Mouse (Mus musculus) ES-E14 (cell line): Measurements from ENCODE around the gene Avpr2. TPM values are rescaled to one million over a fixed set of nuclear protein-coding genes. Genes with fewer than 3 reads are reported as not detected.

ENCODE experiments used
- DNase-seq: peaks from one replicate; pipeline ENCODE4 v3.0.0-alpha.2; 2013; ENCODE audit warnings: low read depth, low spot score
- H3K27ac ChIP-seq: 2 replicates; pipeline ENCODE4 v1.5.1; 2012; ENCODE audit warnings: low read depth, mild to moderate bottlenecking, low read length, moderate library complexity, mixed read lengths; ENCODE audit not compliant: poor library complexity, insufficient read depth, severe bottlenecking
- H3K36me3 ChIP-seq: 2 replicates; pipeline ENCODE4 v1.6.1; 2012; ENCODE audit warnings: mild to moderate bottlenecking, low read length, moderate library complexity, mixed read lengths; ENCODE audit not compliant: control insufficient read depth, poor library complexity, insufficient read depth, severe bottlenecking
- H3K4me1 ChIP-seq, 2 experiments: fragments of 150-350 bp in 1 of 2; sonication (generic) in 1 of 2; 2 replicates each; pipeline ENCODE4 v1.6.1; 2012; ENCODE audit warnings: low read length in 2 of 2, mild to moderate bottlenecking in 1 of 2, mixed read lengths in 1 of 2; ENCODE audit not compliant: control insufficient read depth in 2 of 2, insufficient read depth in 2 of 2, poor library complexity in 1 of 2
- H3K4me3 ChIP-seq, 2 experiments: fragments of 150-350 bp in 1 of 2; sonication (generic) in 1 of 2; 2 replicates each; pipeline ENCODE4 v1.5.1; 2012; ENCODE audit warnings: low read length in 2 of 2, low read depth in 1 of 2, mild to moderate bottlenecking in 1 of 2, mixed read lengths in 1 of 2; ENCODE audit not compliant: insufficient read depth in 1 of 2, poor library complexity in 1 of 2, severe bottlenecking in 1 of 2
- H3K9ac ChIP-seq: 2 replicates; pipeline ENCODE4 v1.6.1; 2012; ENCODE audit warnings: low read depth, mild to moderate bottlenecking, low read length, mixed read lengths; ENCODE audit not compliant: poor library complexity, insufficient read depth, severe bottlenecking
- H3K9me3 ChIP-seq: fragments of 150-350 bp; sonication (generic); 2 replicates; pipeline ENCODE4 v1.6.1; 2012; ENCODE audit warnings: low read depth, mild to moderate bottlenecking, low read length; ENCODE audit not compliant: control insufficient read depth, insufficient read depth
- CHD2 ChIP-seq: IDR thresholded peaks from 2 replicates; pipeline ENCODE4 v1.6.1; 2014; ENCODE audit warnings: mild to moderate bottlenecking, low read depth, low read length, inconsistent platforms
- HCFC1 ChIP-seq: IDR thresholded peaks from 2 replicates; pipeline ENCODE4 v1.6.1; 2012; ENCODE audit warnings: low read length, inconsistent platforms, borderline replicate concordance; ENCODE audit not compliant: insufficient read depth
- MAFK ChIP-seq: IDR thresholded peaks from 2 replicates; pipeline ENCODE4 v1.6.1; 2014; ENCODE audit warnings: mild to moderate bottlenecking, low read depth, low read length, inconsistent platforms; ENCODE audit not compliant: insufficient read depth
- ZC3H11A ChIP-seq: IDR thresholded peaks from 2 replicates; pipeline ENCODE4 v1.6.1; 2012; ENCODE audit warnings: low read depth, mild to moderate bottlenecking, inconsistent platforms, low read length, borderline replicate concordance
- ZNF384 ChIP-seq: IDR thresholded peaks from 2 replicates; pipeline ENCODE4 v1.6.1; 2012; ENCODE audit warnings: low read depth, low read length, inconsistent platforms
- in situ Hi-C, 2 experiments: fragments of 600-800 bp; cut with MboI; formaldehyde crosslinking; loops; one replicate each; pipeline ENCODE4 v1.15.1; 2025; ENCODE audit warnings: low sequenced_read_pairs in 2 of 2, inconsistent platforms in 1 of 2; ENCODE audit not compliant: unreplicated experiment in 2 of 2
- total RNA-seq: library from RNA; depleted of rRNA; stranded (reverse); fragments of 300-350 nt; gene quantifications from 2 replicates; pipeline ENCODE4 v1.2.3, GENCODE M21; 2012

Avpr2 gene
- total RNA-seq, 1 experiment = 0.04 TPM

- no peaks in the 10 kb centered on the region for H3K36me3 ChIP-seq
- in situ Hi-C loops = no loop called here
- no peak for TF ChIP-seq HCFC1
- no peak for TF ChIP-seq ZNF384
- no peak for TF ChIP-seq MAFK
- no peak for TF ChIP-seq CHD2
- TF ChIP-seq ZC3H11A = no peak
Observed at GRCm38 (mm10) chrX:73875881-73876280, 16.0 kb upstream of the Avpr2 start.

DNA sequence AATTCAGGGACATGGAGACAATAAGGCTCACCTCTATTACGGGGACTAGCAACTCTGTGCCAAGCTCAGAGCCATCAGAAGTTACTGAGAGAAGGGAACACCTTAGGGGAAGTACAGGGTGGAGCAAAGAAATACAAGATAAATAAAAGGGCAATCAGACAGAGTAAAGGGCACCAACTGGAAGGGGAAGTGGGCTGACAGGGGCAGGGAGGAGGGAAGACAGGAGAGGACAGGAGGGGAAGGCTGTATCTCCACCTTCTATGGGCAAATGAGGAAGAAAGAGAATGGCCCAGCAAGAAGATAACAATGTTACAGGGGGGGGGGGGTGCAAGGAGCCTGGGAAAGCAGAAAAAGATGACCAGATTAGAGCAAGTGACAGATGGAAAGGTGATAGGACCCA, 14.9 kb upstream of the Avpr2 start:
- H3K27ac ChIP-seq = no peak overlapping the region
- no peak overlapping the region for H3K9ac ChIP-seq
- no peak for TF ChIP-seq HCFC1
- no peak for TF ChIP-seq ZNF384
- no peak for TF ChIP-seq ZC3H11A
- no peak for TF ChIP-seq CHD2
- TF ChIP-seq MAFK = no peak
- H3K36me3 ChIP-seq = no peaks in the 10 kb centered on the region
- peaks cover 0 to 5% of the 10 kb centered on the region in 2 experiments; a peak in 1 of 4 replicates for H3K4me1 ChIP-seq
- no peak overlapping the region for H3K4me3 ChIP-seq
- in situ Hi-C loops = no loop called here
- no peak for DNase-seq
- no peaks in the 10 kb centered on the region for H3K9me3 ChIP-seq

More at GRCm38 (mm10) chrX:73875881-73876280, 16.0 kb upstream of the Avpr2 start:
- Histone ChIP-seq H3K27ac (no peak overlapping the region), H3K4me3 (no peak overlapping the region), H3K9me3 (no peaks in the 10 kb centered on the region), H3K4me1 (0 out of 4 replicates have a peak, but pooled peaks cover 0 to 3% of the 10 kb centered on the region in 2 experiments), H3K9ac (no peak overlapping the region)
- no peak for DNase-seq

DNA sequence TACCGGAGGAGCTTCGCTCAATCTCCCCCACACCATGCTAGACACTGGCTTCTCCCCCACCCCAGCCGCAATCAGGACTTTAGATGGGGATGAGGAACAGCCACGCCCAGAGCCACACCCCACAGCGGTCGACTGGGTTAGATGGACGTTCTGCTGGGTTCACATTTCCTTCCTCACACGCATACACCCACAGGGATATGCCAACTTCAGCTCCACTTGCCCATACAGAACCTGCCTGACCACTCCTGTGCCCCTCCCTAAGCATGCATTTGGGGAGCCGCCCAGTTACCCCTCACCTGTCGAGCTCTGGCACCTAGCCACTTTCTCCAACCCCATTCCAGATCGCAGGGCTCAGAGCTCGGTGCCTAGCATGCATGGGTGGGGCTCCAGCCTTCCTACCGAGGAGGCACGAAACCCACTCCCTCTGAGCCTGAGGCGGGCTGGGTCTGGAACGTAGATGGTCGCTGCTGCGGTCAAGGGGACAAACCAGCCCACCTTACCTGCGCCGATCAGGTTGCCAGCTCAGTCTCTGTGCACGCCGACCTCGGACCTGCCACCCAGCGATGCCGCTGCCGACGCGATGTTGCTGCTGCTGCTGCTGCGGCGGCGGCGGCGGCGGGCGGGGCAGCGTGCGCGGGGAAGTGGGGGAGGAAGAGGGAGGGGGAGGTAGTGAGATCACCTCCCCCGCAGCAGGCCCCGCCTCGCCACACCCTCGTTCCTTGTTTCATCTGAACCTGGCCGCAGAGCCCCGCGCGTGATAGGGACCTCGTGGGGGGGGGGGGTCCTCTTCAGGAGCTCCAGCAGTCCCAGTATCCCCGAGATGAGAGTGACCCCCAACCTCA, 11.5 kb upstream of the Avpr2 start:
- in situ Hi-C loops = no loop called here
- Histone ChIP-seq H3K4me3 (peak overlapping the region; percentile 66 to 68), H3K27ac (no peak overlapping the region), H3K4me1 (peaks cover 0 to 5% of the 10 kb centered on the region in 2 experiments; a peak in 1 of 4 replicates), H3K9me3 (no peaks in the 10 kb centered on the region), H3K9ac (no peak overlapping the region), H3K36me3 (no peaks in the 10 kb centered on the region)
- TF ChIP-seq MAFK (no peak), HCFC1 (no peak), ZNF384 (no peak), ZC3H11A (no peak), CHD2 (no peak)
- no peak for DNase-seq

GRCm38 (mm10) chrX:73881036-73881427, 10.9 kb upstream of the Avpr2 start:
- DNase-seq = no peak
- H3K36me3 ChIP-seq = no peaks in the 10 kb centered on the region
- TF ChIP-seq ZNF384 = no peak
- TF ChIP-seq HCFC1 = no peak
- TF ChIP-seq MAFK = no peak
- TF ChIP-seq ZC3H11A = no peak
- TF ChIP-seq CHD2 = no peak
- H3K27ac ChIP-seq = no peak overlapping the region
- H3K9me3 ChIP-seq = no peaks in the 10 kb centered on the region
- peak overlapping the region; percentile 66 to 68; a peak in 3 of 4 replicates for H3K4me3 ChIP-seq
- no peak overlapping the region for H3K9ac ChIP-seq
- in situ Hi-C loops = no loop called here
- H3K4me1 ChIP-seq = peaks cover 0 to 5% of the 10 kb centered on the region in 2 experiments; a peak in 1 of 4 replicates
